Comparison of ENCODE assay signal across 8 mouse cellular contexts in the genomic region with DNA sequence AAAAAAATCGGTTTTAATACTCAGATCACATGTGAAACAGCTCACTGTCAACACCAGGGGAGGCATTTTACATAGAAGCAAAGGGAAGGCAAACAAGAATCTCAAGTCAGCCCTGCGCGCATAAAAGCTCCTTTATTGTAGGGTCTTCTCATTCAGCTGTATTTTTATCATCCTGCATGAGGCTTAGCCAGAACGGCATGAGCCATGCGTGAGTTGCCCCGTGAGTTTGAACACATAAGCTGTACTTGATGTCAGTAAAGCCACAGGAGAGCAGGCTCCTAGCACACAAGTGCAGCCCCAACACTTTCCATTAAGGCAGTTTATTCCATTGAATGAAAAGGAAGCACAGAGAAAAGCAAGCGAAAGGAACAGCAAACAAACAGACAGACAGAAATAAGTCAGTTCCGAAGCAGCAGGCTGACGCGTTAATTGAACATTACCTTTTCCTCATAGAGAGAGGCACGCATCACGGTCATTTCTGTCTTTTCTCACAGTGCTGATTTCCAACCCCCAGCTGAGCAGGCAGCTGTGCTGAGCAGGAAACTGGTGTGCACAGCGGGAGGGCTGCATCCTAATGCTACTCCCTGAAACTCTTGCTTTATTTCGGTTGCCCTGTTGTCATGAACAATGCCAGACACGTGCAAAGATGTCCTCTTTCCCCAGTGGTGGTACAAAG.
DNase-seq lines count a peak whose midpoint lies in the region; ATAC-seq and TF ChIP-seq lines count a peak whose summit lies in the region.
"Had no signal": no experiment of that assay in that cellular context is flagged by ENCODE, and none has a peak within 500 bp of the region (broad histone marks: within the 10 kb centered on the region; RNA-seq: fewer than 3 reads in every experiment).

No protein-coding gene starts in this region.

- no peaks in the 10 kb centered on the region for H3K27me3 ChIP-seq in lung, postnatal 0 days (replicated peaks; ENCODE audit: insufficient read depth, low read length)
- H3K27me3 ChIP-seq in forebrain, postnatal 0 days (ENCODE audit: insufficient read depth, low read length) = no peaks in the 10 kb centered on the region
- H3K27me3 ChIP-seq: liver, embryonic 13.5 days had no signal

- no peak for TF ChIP-seq EP300 in lung, postnatal 0 days (IDR thresholded peaks at IDR 0.05)

- no peaks in the 10 kb centered on the region for H3K4me1 ChIP-seq in lung, postnatal 0 days (ENCODE audit: insufficient read depth, low read depth, low read length)
- H3K4me1 ChIP-seq in forebrain, postnatal 0 days (ENCODE audit: insufficient read depth) = no peaks in the 10 kb centered on the region
- H3K4me1 ChIP-seq: liver, embryonic 13.5 days had no signal

- H3K9ac ChIP-seq in lung, postnatal 0 days (replicated peaks; ENCODE audit: low read depth) = no peak overlapping the region
- H3K9ac ChIP-seq in forebrain, postnatal 0 days = peak overlapping the region; percentile 51
- H3K9ac ChIP-seq: liver, embryonic 13.5 days had no signal

- no peak for TF ChIP-seq CTCF in lung, postnatal 0 days (IDR thresholded peaks at IDR 0.05)
- peak; percentile 53 for TF ChIP-seq CTCF in forebrain, postnatal 0 days (IDR thresholded peaks at IDR 0.05; ENCODE audit: low read depth)

- intact Hi-C loops in left cerebral cortex, postnatal 36 days (cut with DNase I) = loop anchor here (5.0 to 10.0 kb wide), 2 partner anchors 338 to 385 kb away; partner anchors contain the start of gene Basp1

- no peaks in the 10 kb centered on the region for H3K9me3 ChIP-seq in lung, postnatal 0 days (ENCODE audit: low read length)
- no peaks in the 10 kb centered on the region for H3K9me3 ChIP-seq in forebrain, postnatal 0 days (ENCODE audit: low read length)
- H3K9me3 ChIP-seq: liver, embryonic 13.5 days had no signal

- H3K4me2 ChIP-seq in lung, postnatal 0 days (replicated peaks; ENCODE audit: low read depth, low read length) = 0 out of 2 replicates have a peak overlapping the region, but pooled peaks have one; percentile 17
- H3K4me2 ChIP-seq in forebrain, postnatal 0 days (ENCODE audit: low read depth) = peak overlapping the region; percentile 48
- H3K4me2 ChIP-seq: liver, embryonic 13.5 days had no signal

- no peaks in the 10 kb centered on the region for H3K36me3 ChIP-seq in lung, postnatal 0 days (ENCODE audit: insufficient read depth, low read length)
- no peaks in the 10 kb centered on the region for H3K36me3 ChIP-seq in forebrain, postnatal 0 days (ENCODE audit: insufficient read depth)
- H3K36me3 ChIP-seq: liver, embryonic 13.5 days had no signal

- no peak for ATAC-seq in lung, postnatal 0 days
- peak; percentile 86 for ATAC-seq in forebrain, postnatal 0 days
- ATAC-seq in erythroblast, adult 5-6 weeks (replicated peaks; ENCODE audit: low FRiP score, poor library complexity, severe bottlenecking) = no peak

- 11% methylated on average over 15 of the region's 15 CpGs for WGBS in lung, postnatal 0 days
- WGBS in forebrain, postnatal 0 days = 2% methylated on average over 15 of the region's 15 CpGs

- H3K4me3 ChIP-seq in lung, postnatal 0 days (ENCODE audit: low read depth, low read length) = no peak overlapping the region
- H3K4me3 ChIP-seq in forebrain, postnatal 0 days (ENCODE audit: low read depth, low read length) = peak overlapping the region; percentile 32
- H3K4me3 ChIP-seq: liver, embryonic 13.5 days had no signal

- DNase-seq in lung, postnatal 0 days (ENCODE audit: low spot score) = no peak
- no peak for DNase-seq in lung, postnatal 14 days
- DNase-seq in forebrain, postnatal 0 days = peak; percentile 69
- peak; percentile 52 to 58 for DNase-seq in left cerebral cortex, postnatal 36 days (ENCODE audit: low spot score in 2 of 2)
- DNase-seq in right cerebral cortex, adult 2 months (ENCODE audit: low spot score in 2 of 2) = peak; percentile 46 to 75
- DNase-seq in liver = no peak
- DNase-seq: liver, embryonic 13.5 days had no signal

- no peak overlapping the region for H3K27ac ChIP-seq in lung, postnatal 0 days (ENCODE audit: low read length)
- H3K27ac ChIP-seq in forebrain, postnatal 0 days (ENCODE audit: low read depth, low read length) = peak overlapping the region; percentile 60
- H3K27ac ChIP-seq: liver, embryonic 13.5 days had no signal

Comparison
In these comparisons a context has a peak if more than half of its experiments do, and no peak if none do; other contexts are left out.
1. DNase-seq: peak in forebrain, postnatal 0 days (single experiment), left cerebral cortex, postnatal 36 days (2 of 2) and right cerebral cortex, adult 2 months (2 of 2); none in lung, postnatal 0 days (single experiment), lung, postnatal 14 days (single experiment) and liver (single experiment).